Mouse (Mus musculus): ENCODE data around the gene Foxe3. TPM values are rescaled to one million over a fixed set of nuclear protein-coding genes. Genes with fewer than 3 reads are reported as not detected.

Foxe3 gene
- polyA plus RNA-seq, 1 experiment from 2014 or later = not detected

DNA sequence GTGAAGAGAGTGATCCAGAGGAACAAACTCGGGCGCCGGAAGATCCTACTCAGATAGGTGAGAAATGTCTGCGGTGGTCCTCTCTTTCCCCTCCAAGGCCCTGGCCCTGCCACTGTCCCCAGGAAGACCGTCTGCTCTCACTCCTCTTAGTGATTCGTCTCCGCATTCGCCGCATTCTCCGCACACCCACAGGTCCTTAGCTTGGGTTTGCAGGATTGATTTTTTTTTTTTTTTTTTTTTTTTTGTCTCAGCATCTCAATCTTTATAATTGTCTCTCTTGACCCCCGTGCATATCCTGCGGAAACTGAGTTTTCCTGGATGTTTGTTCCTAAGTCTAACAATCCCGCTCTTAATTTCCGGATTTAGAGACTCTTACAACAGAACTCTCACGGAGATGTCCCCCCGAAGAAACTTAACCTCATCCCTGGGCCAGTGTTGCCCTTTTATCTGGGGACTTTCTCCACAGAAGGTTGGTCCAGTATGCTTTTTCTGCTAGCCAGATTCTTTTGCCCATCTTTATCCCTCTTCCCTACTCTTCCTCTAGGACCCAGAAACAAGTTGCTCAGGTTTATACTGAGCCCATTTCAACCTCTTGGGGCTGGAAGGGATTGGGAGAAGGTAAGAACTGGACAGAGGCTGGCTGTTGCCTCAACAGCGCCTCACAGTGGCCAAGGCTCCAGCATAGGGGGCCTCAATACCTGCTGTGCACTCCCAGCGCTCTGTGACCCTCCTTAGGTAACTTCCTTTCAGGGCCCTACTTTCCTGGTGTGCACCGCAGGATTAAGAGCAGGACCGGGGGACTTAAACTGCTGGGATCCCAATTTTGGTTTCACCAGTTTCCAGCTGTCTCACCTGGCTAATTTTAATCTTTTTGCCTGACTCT, 16.0 kb downstream of the Foxe3 start:
- Histone ChIP-seq H3K27me3 (replicated peaks; ENCODE audit: control insufficient read depth, insufficient read depth, low read length) (peaks cover 99% of the 10 kb centered on the region), H3K4me1 (replicated peaks; ENCODE audit: control insufficient read depth, insufficient read depth, low read length) (no peaks in the 10 kb centered on the region), H3K36me3 (ENCODE audit: control insufficient read depth, insufficient read depth) (no peaks in the 10 kb centered on the region), H3K27ac (ENCODE audit: low read depth, low read length) (no peak overlapping the region), H3K4me3 (ENCODE audit: low read depth, low read length) (peak overlapping the region; percentile 58), H3K4me2 (replicated peaks; ENCODE audit: low read depth) (peak overlapping the region; percentile 91), H3K9me3 (ENCODE audit: control insufficient read depth) (no peaks in the 10 kb centered on the region), H3K9ac (ENCODE audit: low read depth, low read length) (0 out of 2 replicates have a peak overlapping the region, but pooled peaks have one; percentile 12)
- peak; percentile 78 for TF ChIP-seq CTCF (IDR thresholded peaks at IDR 0.05; ENCODE audit: low read depth)
- 6% methylated on average over 20 of the region's 20 CpGs for WGBS
- ATAC-seq = no peak

DNA sequence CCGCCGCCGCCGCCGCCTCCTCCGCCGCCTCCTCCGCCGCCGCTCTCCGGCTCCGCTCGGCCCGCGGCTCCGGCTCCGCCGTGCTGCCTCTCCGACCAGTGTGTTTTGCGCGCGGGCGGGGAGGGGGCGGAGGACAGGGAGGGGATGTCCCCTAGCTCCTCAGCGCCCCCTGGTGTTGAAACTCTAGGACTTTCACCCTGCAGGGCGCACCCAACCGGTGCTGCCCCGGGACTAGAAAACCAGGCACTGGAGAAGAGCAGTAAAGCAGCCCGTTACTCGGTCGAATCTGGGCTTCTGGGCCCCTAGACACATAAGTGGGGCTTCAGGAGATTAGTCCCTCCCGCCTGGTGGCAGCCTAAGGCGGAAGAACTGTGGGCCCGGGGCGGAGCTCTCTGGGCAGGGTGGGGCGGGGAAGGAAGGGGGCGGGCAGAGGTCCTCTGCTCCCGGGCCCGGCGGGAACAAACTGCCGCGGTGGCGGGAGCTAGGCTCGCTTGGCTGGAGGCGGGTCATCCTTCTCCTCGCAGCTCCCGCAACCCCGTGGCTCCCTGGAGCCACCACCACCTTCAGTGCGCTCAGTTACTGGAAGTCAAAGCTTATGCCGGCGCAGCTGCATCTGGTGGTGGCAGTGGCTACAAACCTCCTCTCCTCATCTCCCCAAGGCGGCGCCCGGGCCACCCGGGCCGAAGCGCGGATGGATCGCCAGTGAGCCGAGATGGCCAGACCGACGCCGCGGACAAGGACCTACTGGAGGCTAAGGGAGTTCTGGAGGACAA, 16.8 kb downstream of the Foxe3 start, which contains the start of gene Foxd2:
Gene Foxd2 (minus strand): TSS at position 45 of the 773 bp plus-strand sequence.
- peak; percentile 88 for ATAC-seq
- peak within 1 kb of the TSS; percentile 21; the same call in 1 of the 2 replicates for H3K27ac ChIP-seq (ENCODE audit: low read depth, low read length)
- H3K4me1 ChIP-seq (replicated peaks; ENCODE audit: control insufficient read depth, insufficient read depth, low read length) = no peaks in the 10 kb centered on the region
- peaks cover 99% of the 10 kb centered on the region for H3K27me3 ChIP-seq (replicated peaks; ENCODE audit: control insufficient read depth, insufficient read depth, low read length)
- under 1% methylated on average over 63 of the region's 64 CpGs for WGBS
- TF ChIP-seq CTCF (IDR thresholded peaks at IDR 0.05; ENCODE audit: low read depth) = peak; percentile 92
- H3K36me3 ChIP-seq (ENCODE audit: control insufficient read depth, insufficient read depth) = no peaks in the 10 kb centered on the region
- H3K9ac ChIP-seq (ENCODE audit: low read depth, low read length) = peak within 1 kb of the TSS; percentile 48
- H3K4me3 ChIP-seq (ENCODE audit: low read depth, low read length) = peak within 1 kb of the TSS; percentile 58
- H3K4me2 ChIP-seq (replicated peaks; ENCODE audit: low read depth) = peak within 1 kb of the TSS; percentile 91
- no peaks in the 10 kb centered on the region for H3K9me3 ChIP-seq (ENCODE audit: control insufficient read depth)

DNA sequence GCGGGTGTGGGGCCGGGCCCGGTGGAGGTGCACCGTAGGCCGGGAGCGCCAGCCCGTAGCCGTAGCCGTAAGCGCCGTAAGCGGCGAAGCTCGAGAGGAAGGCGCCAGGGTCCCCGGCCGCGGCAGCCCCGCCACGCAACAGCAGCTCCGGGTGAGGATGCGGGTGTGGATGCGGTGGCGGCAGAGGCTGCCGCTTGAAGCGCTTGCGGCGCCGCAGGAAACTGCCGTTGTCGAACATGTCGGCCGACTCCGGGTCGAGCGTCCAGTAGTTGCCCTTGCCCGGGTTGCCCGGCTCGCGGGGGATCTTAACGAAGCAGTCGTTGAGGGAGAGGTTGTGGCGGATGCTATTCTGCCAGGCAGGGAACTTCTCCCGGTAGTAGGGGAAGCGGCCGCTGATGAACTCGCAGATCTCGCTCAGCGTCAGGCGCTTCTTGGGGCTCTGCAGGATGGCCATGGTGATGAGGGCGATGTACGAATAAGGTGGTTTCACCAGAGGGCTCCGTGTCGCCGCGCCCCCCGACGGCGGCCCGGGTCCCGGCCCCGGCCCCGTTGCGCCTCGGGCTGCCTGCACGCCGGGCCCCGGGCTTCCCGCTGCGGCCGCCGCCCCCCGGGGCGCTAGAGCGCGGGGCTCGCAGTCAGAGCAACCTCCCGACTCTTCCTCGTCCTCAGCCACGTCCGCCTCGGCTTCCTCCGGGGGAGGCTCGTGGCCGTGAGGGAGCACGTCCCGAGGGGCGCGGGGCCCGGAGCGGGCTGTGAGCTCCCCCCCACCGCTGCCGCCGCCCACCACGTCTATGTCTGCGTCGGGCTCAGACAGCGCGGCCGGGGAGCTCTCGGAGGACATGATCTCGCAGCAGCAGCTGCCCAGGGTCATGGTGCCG, 17.6 kb downstream of the Foxe3 start:
- H3K4me1 ChIP-seq (replicated peaks; ENCODE audit: control insufficient read depth, insufficient read depth, low read length) = no peaks in the 10 kb centered on the region
- WGBS = under 1% methylated on average over 93 of the region's 103 CpGs
- H3K9me3 ChIP-seq (ENCODE audit: control insufficient read depth) = no peaks in the 10 kb centered on the region
- TF ChIP-seq CTCF (IDR thresholded peaks at IDR 0.05; ENCODE audit: low read depth) = no peak
- peak overlapping the region; percentile 21; the same call in 1 of the 2 replicates for H3K27ac ChIP-seq (ENCODE audit: low read depth, low read length)
- peaks cover 99% of the 10 kb centered on the region for H3K27me3 ChIP-seq (replicated peaks; ENCODE audit: control insufficient read depth, insufficient read depth, low read length)
- peak; percentile 1; the same call in 1 of the 2 replicates for ATAC-seq
- peak overlapping the region; percentile 58 for H3K4me3 ChIP-seq (ENCODE audit: low read depth, low read length)
- H3K36me3 ChIP-seq (ENCODE audit: control insufficient read depth, insufficient read depth) = no peaks in the 10 kb centered on the region
- peak overlapping the region; percentile 91 for H3K4me2 ChIP-seq (replicated peaks; ENCODE audit: low read depth)
- peak overlapping the region; percentile 48 for H3K9ac ChIP-seq (ENCODE audit: low read depth, low read length)

DNA sequence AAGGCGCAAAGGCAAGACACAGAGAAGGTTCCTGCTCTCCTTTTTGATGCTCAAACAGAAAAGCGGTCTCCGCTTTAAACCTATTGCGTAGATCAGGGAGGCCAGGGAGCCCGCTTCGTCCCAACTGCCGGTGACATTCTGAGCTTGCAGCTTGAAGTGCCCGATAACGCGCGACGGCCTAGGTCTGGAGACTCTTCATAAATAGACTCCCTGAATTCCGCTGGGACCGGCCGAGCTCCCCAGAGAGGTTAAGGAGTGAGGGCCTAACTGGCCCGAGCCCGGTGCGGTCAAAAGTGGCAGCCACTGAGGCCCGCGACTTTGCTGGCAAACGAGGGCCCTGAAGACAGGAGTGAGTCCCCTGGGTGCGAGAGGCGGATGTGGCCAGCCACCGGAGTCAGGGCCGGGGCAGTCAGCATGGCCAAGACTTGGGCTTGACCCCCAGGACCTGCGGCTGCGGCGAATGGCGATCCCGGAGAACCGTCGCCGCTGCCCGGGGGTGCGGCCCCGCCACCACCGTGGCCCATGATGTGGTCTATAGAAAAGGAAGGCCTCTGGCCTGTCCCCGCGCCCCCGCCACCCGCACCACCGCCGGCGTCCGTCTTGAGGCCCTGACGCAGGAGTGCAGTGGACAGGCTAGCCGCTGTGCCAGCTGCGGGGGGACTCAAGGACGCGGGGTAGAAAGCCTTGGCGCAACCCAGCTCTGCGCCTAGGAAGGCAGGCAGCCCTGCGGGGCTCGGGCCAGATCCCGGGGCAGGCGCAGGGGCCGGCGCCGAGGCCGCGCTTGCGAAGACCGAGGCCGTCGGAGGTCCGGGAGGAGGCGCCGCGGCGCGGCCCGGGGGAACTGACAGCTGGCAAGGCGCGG, 18.5 kb downstream of the Foxe3 start:
- WGBS = 3% methylated on average over 69 of the region's 74 CpGs
- peak overlapping the region; percentile 21; the same call in 1 of the 2 replicates for H3K27ac ChIP-seq (ENCODE audit: low read depth, low read length)
- ATAC-seq = no peak

More for the DNA sequence above, 18.5 kb downstream of the Foxe3 start:
- H3K4me1 ChIP-seq (replicated peaks; ENCODE audit: control insufficient read depth, insufficient read depth, low read length) = no peaks in the 10 kb centered on the region
- peaks cover 99% of the 10 kb centered on the region for H3K27me3 ChIP-seq (replicated peaks; ENCODE audit: control insufficient read depth, insufficient read depth, low read length)
- H3K4me2 ChIP-seq (replicated peaks; ENCODE audit: low read depth) = peak overlapping the region; percentile 91
- peak overlapping the region; percentile 48; the same call in 1 of the 2 replicates for H3K9ac ChIP-seq (ENCODE audit: low read depth, low read length)
- peak overlapping the region; percentile 58 for H3K4me3 ChIP-seq (ENCODE audit: low read depth, low read length)
- H3K9me3 ChIP-seq (ENCODE audit: control insufficient read depth) = no peaks in the 10 kb centered on the region
- no peaks in the 10 kb centered on the region for H3K36me3 ChIP-seq (ENCODE audit: control insufficient read depth, insufficient read depth)
- no peak for TF ChIP-seq CTCF (IDR thresholded peaks at IDR 0.05; ENCODE audit: low read depth)
